Mouse (Mus musculus) adrenal gland (tissue): ENCODE data around the gene Spag5.

Experiments used
- intact Hi-C: fragments of 180-260 bp; cut with DNase I; formaldehyde crosslinking; loops from one replicate; pipeline ENCODE4 v1.15.1; 2025

Gene Spag5

GRCm38 (mm10) chr11:78322076-78322831 is 20.9 kb downstream of the Spag5 start:
- intact Hi-C loops: no loop called here

GRCm38 (mm10) chr11:78322860-78323259 is 21.5 kb downstream of the Spag5 start, which contains the start of gene Aldoc:
Gene Aldoc, plus strand, starts transcription at chr11:78322968.
- intact Hi-C loops: no loop called here

GRCm38 (mm10) chr11:78324000-78324785 is 22.9 kb downstream of the Spag5 start:
- intact Hi-C loops: no loop called here

- intact Hi-C loops: no loop called here
Measured at GRCm38 (mm10) chr11:78324965-78325364, 23.6 kb downstream of the Spag5 start.

DNA sequence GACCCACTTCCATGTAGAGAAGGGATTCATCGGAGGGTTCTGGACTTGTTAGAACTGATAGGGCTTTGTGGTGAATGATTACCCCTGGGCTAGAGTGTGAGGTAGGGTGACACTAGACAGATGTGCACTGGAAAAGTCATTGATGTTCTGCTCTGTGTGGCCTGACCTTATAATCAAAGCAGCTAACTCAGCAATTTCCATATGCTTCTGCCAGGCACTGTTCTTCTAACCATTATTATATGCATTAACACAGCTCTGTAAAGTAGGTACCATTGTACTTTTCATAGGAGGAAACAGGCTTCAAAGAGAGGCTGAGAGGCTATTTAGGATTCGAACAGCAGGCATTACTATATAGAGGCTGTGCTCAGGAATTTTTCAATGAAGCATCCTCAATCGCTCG is 25.9 kb downstream of the Spag5 start:
- intact Hi-C loops: no loop called here

- intact Hi-C loops: no loop called here
Measured at GRCm38 (mm10) chr11:78327634-78328511, 26.5 kb downstream of the Spag5 start, which contains the start of gene Pigs. Gene Pigs, plus strand, starts transcription at chr11:78328415.

DNA sequence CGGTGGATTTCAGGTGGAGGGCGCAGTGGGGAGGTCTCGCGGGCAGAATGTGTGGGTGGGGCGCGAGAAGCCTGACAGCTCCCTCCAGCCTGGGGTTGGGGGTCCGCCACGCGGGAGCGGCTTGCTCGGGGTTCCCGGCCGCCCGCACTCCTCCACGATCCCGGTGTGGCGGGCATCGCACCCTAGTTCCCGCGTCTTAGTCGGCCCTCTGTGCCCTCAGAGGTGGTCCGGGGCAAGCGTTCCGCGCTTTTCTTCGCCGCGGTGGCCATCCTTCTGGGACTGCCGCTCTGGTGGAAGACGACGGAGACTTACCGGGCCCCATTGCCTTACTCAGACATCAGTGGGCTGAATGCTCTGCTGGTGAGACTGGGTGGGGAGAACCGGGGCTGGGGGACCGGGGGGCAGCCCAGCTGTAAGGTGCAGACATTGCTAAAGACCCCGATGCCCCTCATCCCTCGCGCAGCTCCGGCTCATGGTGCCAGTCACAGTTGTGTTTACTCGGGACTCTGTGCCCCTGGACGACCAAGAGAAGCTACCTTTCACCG is 27.3 kb downstream of the Spag5 start:
- intact Hi-C loops: no loop called here

DNA sequence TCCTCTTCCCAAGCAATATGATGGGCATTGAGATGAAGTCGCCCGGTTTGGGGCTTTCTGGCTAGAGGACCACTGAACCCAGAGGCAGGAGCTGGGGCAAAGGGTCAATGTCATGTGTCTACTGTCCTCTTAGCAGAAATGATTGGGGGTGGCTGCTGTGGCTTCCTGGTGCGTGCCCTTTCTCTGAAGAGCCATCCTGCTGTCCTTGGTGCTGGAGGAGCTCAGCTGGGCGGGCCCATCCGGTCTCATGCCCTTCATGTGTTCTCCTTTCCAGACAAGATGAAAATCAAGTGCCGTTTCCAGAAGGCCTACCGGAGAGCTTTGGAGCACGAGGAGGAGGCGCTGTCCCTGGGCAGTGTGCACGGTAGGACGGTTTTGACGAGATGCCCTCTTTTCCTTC is 31.3 kb downstream of the Spag5 start:
- intact Hi-C loops: no loop called here

GRCm38 (mm10) chr11:78333992-78334391 is 32.7 kb downstream of the Spag5 start:
- intact Hi-C loops: no loop called here

DNA sequence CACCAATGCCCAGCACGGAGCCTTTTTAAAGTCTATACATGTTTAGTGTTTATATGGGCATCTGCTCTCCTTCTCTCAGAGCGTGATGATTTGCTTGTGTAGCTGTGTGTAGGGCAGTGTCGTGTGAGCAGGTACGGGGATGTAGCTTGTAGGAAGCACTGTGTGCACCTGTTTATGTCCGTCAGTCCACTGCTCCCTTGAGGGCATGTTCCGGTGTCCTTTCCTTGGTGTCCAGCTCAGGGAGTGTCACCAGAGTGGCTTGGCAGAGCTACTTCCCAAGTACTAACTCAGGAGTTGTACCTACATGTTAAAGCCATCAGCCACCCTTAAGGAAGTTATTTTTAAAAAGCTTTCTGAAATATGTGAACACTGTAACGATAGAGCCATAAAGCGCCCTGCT is 35.7 kb downstream of the Spag5 start:
- intact Hi-C loops: no loop called here

DNA sequence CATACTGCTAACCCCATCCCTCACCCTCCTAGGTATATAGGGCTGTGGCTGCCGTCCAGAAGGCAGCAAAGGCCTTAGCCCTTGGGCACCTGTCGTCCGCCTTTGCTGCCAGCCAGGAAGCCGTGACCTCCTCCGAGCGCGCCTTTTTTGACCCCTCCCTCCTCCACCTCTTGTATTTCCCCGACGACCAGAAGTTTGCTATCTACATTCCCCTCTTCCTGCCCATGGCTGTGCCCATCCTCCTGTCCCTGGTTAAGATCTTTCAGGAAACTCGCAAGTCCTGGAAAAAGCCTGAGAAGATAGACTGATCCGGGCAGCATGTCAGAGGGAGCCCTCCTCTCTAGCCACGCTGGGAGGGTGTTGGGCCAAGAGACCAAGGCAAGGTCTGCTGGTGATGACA is 40.4 kb downstream of the Spag5 start:
- intact Hi-C loops: no loop called here

DNA sequence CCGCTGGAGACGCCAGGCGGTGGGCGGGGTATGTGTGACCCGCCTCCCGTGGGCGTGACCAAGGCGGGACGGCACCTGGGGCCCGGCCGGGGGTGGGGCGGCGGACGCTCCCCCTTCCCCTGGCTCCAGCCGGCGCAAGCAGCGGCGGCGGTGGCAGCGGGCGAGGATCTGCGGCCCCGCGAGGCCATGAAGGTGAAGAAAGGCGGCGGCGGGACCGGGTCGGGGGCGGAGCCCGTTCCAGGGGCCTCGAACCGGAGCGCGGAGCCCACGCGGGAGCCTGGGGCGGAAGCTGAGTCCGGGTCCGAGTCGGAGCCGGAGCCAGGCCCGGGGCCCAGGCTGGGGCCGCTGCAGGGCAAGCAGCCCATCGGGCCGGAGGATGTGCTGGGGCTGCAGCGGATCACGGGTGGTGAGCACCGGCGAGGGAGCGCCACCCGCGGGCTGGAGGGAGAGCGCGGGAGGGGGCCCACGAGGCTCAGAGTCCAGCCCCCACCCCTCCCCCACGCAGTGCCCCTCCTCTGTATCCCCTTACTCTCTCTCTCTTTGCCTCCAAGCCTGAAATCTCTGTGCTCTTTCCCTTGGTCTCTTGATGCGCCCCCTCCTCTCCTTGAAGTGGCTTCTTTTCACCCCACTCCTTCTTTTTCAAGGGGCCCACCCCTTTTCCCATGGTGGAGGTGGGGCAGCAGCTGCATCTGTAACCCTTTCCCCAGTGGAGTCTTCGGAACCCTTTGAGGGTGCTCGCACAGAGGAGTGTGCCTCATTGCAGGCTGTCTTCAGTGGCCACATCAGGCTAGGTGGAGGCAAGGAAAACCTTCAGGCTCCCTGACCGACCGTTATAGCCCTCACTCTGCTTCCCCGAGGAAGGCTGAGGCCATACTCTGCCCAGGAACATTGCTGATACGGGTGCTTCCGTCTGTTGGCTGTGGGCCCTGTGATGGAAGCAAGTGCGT is 42.3 kb downstream of the Spag5 start, which contains the start of gene Unc119:
Gene Unc119 (plus strand): TSS at position 102 of the 947 bp plus-strand sequence.
- intact Hi-C loops: no loop called here

DNA sequence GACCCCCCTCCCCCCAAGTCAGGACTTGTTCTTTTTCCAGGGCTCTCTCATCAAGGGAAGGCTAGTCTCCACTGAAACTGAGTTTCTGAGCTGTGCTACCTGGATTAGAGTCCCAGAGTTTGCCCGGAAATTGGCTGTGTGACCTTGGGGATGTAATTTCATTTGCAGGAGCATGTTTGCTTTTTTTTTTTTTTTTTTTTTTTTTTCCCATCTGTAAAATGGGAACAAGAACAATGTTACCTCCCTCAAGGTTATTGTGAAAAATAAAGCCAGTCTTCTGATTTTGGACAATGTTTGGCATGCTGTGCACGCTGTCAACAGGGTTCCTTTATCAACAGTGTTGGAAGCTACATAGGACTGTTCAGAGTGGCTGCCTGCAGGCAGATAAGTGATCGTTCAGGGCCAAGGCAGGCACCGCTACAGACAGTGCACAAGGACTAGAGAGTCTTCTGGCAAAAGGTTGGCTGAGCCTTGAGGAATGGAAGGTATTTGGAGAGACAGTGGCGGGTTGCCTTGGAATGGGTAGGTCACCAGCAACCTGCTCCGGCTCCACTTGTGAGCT is 43.1 kb downstream of the Spag5 start:
- intact Hi-C loops: no loop called here

- intact Hi-C loops: loop anchor here (5.0 kb wide), 3 partner anchors 48 to 83 kb away; partner anchors contain the start of gene 2610507B11Rik
Measured at GRCm38 (mm10) chr11:78344890-78345715, 43.8 kb downstream of the Spag5 start.

GRCm38 (mm10) chr11:78345801-78346200 is 44.5 kb downstream of the Spag5 start:
- intact Hi-C loops: loop anchor here (5.0 kb wide), 3 partner anchors 48 to 84 kb away; partner anchors contain the start of gene 2610507B11Rik

GRCm38 (mm10) chr11:78346326-78347069 is 45.2 kb downstream of the Spag5 start:
- intact Hi-C loops: loop anchor here (5.0 kb wide), 3 partner anchors 49 to 84 kb away; partner anchors contain the start of gene 2610507B11Rik

GRCm38 (mm10) chr11:78347070-78347754 is 45.9 kb downstream of the Spag5 start:
- intact Hi-C loops: loop anchor here (5.0 kb wide), 3 partner anchors 50 to 85 kb away; partner anchors contain the start of gene 2610507B11Rik
